Mouse (Mus musculus): Measurements from ENCODE around the gene Armh2.

The Armh2 gene

DNA sequence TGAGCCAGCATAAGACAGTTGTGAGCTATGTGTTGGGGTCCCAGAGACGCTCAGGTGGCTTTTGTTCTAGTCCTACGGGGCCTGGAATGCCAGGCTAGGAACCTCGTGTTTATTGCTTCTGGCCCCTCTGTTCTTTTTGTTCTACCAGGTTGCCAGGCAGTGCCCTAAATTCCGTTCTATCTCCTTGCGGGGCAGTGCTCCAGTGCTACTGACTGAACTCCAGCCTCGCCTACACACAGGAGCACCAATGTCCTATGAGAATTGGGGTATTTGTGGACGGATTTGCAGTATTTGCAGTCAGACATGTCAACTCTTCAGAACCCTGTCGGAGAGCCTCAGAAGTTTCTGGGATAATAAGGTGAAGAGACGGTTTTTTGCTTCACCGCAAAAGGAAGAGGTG is at the start of gene Armh2:
Gene Armh2, plus strand, starts transcription at position 205 of the 400 bp plus-strand sequence.
- DNase-seq, result no peak

DNA sequence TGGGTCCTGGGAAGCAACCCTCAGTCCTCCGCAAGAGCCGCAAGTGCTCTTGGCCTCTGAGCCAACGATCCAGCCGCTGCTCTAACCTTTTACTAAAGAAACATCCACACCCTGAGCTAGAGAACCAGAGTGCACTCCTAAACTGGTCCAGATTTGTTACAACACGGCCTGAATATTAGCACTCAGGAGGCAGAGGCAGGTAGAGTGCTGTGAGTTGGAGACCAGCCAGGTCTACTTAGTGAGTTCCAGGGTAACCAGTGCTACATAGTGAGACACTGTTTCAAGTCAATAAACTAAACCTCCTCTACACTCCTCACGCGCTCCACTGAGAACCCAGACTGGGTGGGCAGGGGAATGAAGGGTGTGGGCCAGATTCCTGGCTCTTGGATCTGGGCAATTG is 47.7 kb upstream of the Armh2 start:
- DNase-seq, result no peak

DNA sequence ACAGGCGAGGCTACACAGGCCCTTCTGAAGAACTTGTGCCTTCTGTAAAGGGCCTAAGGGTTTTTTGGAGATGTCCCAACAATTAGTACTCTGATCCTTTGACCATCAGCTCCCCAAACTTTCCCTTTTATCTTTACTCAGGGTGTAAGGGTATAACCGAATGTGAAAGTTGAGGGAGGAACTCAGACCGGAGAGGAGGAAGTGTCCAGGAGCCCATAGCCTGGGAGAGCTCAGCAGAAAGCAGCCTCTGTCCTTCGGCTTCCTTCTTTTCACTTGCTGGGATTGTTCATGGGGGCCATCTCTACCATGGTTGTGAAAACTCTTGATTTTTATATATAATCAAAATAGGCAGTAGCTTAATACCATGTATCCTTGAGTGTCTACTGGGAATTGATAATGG is 42.3 kb upstream of the Armh2 start:
- no peak for DNase-seq

DNA sequence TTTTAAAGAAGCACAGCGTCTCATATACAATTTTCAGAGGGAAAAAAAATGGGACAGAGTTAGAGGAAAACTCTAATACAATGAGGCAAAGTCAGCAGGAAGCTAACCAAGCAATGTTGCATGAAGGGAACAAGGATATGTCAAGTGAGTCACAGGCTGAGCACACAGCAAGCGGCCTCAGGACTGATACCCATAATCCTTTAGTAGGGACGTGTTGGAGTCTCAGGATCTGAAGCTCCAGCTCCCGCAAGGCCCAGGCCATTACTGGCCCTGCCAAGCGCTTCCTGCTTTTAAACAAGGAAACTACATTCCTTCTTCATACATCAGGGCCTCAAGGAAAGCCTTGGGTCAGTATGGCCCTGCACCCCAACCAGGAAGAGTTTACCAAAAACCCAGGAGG is 38.9 kb upstream of the Armh2 start:
- no peak for DNase-seq

DNA sequence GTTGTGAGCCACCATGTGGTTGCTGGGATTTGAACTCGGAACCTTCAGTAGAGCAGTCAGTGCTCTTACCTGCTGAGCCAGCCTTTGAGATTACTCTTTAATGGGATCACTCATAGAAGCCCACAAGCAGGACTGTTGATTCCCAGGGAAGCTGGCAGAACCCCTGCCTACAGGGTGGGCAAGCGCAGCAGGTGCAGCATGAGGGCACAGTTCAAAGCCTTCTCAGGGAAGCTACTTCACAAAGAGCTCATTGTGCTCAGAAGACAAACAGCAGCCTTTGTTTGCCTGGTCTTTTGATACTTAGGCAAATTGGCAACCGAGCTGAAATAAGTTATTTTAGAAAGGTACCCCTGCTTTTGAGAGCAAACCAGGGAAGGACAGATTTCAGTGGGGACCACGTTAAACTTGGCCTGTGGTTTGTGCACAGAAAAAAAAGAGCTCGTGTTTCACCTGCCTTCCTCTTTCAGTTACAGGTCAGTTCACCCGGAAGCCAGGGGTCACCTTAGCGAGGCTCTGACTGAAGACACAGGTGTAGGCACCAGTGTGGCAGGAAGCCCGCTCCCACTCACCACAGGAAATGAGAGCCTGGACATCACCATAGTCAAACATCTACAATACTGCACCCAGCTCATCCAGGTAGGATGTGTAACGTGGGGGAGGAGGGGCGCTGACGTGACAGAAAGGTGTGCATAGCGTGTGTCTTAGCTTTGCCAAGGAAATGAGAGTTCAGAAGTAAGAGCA is 31.2 kb upstream of the Armh2 start:
- DNase-seq, result no peak

DNA sequence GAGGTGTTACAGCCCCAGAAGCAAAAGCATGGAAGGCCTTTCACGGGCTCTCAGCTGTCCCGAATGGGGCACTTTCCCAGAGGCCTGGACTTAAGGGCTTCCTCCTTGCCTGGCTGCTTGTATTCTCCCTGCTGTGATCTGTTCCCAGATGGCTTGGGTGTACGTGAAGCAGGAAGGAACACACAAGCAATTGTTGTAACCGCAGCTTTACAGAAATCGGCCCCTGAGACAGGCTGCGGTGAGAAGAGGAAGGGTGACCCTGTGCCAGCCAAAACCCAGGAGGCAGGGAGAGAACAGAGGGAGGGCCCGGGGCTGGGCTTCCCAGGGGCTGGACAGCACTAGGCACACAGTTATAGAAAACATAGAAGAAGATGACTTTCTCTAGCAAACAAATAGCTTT is 30.1 kb upstream of the Armh2 start:
- DNase-seq, result no peak

DNA sequence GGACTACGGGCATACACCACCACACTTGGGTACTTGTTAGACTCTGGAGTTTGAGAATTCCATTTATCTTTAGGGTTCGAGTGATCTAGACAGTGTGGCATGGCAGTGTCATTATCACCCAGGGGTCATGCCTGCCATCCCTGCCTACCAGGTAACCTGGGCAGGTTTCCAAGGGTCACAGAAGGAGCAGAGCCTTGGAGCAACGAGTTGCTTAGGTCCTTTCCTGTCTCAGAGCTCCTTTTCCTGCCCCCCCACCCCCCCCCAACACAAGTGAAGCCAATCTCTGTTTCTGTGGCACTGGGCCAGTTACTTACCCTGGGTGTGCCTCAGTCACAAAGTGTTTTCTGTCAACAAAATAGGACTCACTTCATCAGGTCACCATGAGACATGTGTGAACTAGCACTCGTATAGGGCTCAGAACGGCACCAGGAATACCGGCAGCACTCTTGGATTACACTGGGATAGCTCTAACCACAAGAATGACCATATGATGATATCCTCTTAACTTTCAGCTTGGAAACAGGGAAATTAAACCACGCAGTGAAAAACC is 28.4 kb upstream of the Armh2 start:
- DNase-seq, result no peak

DNA sequence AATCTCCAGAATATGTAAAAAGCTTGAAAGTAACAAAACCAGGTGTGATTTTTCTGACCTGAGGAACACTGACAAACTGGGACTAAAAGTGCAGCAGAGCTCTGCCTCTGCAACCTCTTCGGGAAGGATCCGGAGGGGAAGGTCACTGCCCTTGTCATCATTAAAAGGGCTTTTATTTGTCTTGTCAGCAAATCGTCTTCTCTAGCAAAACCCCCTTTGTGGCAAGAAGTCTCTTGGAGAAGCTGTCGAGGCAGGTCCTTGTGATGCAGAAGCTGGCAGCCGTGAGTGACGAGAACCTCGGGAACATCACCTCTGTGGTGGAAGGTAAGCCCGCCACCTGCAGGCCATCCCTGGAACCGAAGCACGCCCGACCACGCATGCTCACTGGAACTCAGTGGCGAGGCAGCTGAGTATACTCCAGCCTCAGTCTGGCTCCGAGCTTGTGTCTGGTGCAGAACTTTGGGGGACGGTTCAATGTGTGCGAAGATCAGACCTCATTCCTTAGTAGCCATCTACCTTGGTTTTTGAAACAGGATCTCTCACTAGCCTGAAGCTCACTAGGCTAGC is 27.5 kb upstream of the Armh2 start:
- peak; percentile 82 for DNase-seq

DNA sequence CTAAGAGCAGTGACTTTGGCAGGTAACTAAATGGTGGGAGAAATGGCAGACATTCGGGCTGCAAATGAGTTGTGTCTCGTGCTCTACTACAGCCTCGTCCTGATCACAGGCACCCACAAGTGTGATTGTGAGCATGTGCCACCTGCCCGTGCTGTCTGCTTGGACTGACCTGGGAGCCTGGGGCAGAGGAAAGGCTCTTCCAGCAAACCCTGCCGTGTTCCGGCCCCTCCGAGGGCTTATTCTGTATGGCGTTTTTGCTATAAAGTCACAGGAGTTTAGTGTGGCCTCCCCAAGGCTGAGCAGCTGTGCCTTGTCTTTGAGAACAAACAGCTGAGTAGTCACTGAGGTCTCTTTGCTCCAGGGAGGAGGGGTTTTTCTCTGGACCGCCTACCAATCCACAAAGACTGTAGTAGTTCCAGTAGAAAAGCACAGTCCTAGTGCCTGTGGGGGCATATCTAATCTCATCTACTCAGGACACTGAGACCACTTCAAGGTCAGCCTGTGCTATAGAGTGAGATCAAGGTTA is 26.6 kb upstream of the Armh2 start:
- DNase-seq, result no peak

DNA sequence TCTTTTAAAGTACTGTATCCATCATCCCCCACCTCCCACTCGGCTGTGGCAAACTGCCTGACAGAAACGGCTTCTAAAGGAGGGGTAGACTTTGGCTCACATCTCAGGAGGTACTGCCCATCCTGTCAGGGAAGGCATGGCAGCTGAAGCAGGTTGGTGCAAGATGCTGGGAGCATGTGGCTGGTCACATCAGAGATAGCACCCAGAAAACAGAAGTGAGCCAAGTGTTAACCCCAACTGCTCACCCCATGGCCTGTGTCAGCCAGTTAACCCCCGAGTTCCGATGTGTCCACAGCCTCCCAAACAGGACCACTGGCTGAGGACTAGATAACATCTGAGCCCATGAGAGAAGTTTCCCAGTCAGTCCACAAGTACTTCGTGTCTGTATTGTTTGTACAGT is 25.4 kb upstream of the Armh2 start:
- DNase-seq, result no peak

DNA sequence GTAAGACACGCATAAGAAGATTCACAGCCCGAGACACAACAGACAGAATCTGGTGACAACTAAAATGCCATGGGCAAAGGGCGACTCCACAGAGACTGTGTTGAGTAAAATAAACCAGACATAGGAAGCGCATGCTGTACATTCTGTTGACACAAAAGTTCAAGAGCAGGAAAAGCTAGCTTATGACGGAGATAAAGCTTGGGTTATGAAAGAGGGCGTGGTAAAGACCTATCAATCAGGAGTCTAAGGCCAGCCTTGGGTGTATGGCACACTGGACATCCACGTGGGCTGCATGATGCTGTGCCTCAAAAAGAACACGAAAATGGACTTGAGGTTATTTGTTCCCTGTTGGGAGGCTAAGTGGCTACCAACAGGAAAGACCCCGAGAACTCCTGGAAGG is 24.6 kb upstream of the Armh2 start:
- no peak for DNase-seq

DNA sequence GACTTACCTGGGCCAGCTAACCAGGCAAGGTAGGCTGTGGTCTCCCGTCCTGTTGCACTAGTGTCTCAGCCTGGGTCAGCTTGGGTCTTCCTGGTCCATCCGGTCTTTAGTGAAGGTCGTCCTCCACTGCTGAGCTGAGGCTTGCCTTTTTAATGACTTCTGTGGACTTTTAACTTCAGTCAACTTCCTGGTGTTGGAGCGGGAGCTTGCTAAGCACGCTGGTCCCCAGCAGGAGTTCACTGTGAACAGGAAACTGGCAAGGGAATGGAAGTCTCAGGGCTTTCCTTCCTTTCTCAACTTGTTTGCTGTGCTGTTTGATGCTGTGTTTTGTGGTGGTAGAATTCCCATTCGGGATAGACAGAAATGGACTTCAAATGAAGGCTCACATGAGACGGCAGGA is 23.4 kb upstream of the Armh2 start:
- no peak for DNase-seq

DNA sequence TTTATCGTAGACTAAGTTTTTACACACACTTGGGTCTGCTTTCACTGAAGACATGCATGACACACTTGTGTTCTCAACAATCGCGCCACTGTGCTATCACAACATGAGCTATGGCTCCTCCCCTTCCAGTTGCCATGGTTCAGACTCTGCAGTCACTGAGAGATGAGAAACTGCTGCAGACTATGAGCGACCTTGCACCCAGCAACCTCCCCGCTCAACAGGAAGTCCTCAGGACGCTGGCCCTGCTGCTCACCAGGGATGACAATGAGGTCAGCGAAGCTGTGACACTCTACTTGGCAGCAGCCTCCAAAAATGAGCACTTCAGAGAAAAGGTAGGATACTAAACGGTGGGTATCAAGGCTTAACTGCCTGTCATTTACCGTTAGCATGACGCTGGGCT is 19.5 kb upstream of the Armh2 start:
- DNase-seq, result no peak

DNA sequence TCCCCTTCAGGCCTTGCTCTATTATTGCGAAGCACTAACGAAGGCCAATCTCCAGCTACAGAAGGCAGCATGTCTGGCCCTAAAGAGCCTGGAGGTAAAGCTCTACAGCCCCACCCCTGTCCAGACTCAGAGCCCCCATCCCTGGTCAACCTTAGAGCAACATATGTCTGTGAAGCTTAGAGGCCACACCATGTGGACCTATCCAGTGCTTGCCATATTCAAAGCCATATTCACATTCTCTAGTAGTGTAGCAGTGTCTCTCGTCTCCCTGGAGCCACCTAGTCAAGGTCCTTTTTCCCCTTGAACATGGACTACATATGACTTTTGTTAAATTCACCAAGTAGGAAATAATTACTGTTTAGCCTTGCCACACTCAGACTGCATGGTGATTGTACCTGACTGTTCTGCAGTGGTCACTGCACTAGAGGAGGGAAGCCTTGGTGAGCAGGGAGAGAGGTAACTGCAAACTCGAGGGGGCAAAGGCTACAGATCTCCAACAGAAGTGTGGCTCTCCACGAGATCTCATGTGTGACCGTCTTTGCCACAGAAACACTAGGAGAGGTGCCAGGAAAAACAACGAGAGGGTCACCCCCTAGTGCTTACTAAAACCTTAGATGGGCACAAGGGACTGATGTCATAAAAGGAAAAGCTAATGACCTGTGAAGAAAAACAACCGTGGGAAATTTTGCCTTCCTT is 17.2 kb upstream of the Armh2 start:
- DNase-seq, result no peak

DNA sequence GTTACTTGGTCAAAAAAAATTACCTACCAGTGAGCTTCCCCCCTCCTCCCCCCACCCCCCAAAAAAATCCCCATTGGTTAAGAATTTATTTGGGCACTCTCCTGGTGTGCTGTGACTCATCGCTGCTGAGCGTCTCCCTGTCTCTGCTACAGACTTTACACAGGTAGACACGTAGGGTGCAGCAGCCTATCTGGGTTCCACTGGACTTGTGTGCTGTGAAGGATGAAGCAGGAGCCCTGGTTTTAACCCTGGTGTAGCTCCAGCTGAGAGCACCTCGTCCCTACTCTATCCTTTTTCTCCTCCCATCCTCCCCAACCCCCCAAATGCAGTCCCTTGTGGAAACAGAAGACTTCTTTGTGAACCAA is 16.7 kb upstream of the Armh2 start:
- DNase-seq, result no peak

DNA sequence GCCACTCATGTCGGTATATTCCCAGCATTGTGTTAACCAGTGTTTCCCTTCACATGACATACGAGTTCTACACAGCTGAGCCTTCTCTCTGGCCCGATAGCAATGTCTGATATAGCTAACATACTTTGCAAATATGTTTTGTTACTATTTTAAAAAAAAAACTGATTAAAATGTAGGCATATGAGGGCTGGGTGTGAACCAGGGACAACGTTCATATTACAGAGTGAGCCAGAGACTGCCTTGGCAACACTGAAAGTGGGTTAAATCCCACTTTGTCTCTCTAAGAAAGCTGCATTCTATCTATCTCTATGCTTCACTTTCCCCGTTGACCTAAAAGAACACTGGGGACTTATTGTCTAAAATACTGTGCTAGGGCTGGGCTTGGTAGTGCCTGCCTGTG is 11.9 kb upstream of the Armh2 start:
- no peak for DNase-seq

DNA sequence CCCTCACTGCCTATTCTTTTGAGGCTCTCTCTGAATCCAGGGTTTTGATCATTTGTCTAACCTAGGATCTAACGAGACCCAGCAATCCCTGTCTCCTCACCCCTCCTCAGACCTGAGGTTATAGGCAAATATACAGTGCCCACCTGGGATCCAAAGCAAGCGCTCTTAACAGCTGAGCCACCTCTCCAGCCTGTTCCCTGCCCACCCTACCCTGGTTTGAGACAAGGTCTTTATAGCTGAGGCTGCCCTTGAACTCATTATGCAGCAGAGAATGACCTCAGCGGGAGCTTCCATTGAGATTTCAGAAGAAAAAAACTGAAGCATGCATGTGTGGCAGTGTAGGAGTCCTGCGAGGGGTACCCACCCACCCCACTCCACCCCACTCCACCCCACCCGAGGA is 6.5 kb upstream of the Armh2 start:
- DNase-seq, result no peak

DNA sequence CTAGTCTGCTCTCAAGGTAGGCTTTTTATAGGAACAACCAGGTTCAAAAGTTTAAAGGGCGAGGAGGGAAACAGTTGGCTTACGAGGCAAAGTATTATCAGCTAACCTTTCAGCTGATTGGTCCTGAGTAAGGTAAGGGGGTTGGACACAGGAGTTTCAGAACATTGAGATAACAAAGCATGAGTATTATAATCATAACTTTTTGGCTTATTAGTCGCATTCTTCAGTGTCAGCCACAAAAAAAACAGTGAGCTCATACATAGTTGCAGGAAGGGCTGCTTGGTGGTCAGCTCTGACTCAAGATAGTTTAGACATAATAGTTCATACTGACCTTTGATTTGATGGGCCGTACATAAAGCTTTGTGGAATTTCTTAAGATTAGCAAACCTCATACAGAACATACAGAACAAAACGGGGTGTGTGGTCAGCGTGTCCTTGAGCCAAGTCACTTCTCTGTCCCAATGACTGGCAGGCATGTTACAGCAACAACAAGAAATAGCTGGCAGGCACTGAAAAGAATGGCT is 5.4 kb upstream of the Armh2 start:
- no peak for DNase-seq

DNA sequence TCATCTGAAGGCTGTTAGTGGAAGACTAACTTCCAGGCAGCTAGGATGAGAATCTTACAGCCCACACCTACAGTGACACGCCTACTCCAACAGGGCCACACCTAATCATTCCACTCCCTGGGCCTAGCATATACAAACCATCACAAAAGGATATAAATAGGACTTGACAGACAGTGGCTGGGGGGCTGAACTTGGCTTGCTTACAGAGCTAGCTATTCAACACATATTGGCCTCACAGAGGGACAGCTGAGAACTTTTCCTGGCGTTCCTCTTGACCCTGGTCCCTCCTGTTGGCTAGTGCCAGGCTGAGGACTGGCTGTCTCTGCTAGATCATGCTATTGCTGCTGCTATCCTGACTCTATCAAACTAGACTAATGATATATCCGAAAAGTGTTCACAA is 6.8 kb downstream of the Armh2 start:
- DNase-seq, result no peak

DNA sequence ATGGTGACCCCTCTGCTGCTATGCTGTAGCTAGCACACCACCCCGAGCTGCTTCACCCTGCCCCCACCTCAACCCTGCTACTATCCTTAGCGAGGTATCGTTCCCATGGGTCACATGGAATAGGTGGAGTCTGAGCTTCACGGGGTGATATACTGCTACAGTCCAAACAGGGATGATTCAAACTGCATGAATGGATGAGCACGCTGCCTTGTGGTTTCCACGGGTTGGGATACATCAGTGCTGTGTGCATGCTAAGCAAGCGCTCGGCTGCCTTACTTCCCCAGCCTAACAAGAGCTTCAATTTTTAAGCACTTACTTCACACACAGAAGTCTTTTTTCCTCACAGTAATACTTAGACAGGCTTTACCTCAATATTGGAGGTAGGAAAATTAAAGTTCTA is 9.8 kb downstream of the Armh2 start:
- no peak for DNase-seq

DNA sequence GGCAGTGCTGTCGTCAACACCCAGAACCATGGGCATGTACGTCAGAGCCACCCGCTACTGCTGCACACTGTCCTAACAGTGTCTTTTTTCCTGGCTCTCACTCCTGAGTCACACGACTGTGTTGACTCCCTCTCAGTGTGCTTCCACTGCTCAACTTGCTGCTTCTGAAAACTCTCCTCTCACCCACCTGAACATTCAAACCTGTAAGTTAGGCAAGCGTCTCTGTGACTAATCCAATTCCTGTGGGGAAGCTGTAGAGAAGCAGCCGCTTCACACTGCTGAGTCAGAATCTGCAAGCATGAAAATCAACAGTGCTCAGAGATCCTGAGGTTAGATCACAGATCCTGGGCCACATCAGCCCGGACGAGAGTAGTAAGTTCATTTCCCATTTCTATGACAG is 10.4 kb downstream of the Armh2 start:
- no peak for DNase-seq

DNA sequence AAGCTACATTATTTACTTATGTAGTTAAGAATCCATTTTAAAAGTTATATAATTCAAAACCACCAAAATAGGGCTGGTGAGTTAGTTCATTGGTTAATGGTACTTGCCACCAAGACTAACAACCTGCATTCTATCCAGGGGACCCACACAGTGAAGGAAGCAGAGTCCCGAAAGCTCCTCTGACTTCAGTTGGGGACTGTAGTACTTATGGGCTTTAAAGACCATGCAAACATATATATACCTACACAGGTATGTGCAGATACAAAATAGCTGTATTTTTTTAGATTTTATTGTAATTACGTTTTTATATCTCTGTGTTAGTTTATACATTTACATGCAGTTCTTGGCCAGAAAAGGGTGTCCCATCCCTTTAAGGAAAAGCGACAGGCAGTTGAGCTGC is 15.7 kb downstream of the Armh2 start:
- DNase-seq, result no peak

DNA sequence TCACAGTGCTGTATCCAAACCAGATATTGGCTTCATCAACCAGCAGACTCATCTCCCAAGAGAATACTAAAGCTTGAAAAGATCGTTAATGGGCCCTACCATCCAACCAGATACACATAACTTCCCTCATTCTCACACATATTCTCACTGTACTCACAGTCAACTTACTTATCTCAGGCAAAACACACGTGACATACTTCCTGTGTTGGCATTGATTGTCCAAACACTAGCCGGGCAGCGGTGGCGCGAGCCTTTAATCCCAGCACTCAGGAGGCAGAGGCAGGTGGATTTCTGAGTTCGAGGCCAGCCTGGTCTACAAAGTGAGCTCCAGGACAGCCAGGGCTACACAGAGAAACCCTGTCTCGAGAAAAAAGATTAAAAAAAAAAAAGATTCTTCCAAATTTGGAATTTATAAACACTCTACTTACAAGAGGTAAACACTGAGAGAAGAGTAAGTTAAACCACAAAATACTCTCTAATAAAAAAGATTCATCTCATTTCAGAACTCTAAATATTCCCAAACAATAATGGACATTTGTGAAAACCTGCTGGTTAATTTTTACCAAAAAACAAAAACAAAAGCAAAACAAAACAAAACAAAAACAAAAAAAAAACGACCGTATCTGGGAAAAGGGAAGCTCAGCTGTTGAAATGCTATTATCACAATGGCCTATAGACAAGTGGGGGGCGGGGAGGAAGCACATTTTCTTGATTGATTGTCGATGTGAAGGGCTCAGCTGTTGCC is 17.0 kb downstream of the Armh2 start:
- DNase-seq, result no peak
